Mouse (Mus musculus): ENCODE data around the gene Cdh15. TPM values are rescaled to one million over a fixed set of nuclear protein-coding genes. Genes with fewer than 3 reads are reported as not detected.

Cdh15 gene
- total RNA-seq (2015) (not detected in 2 replicates), total RNA-seq (2017) (not detected in 2 replicates)

DNA sequence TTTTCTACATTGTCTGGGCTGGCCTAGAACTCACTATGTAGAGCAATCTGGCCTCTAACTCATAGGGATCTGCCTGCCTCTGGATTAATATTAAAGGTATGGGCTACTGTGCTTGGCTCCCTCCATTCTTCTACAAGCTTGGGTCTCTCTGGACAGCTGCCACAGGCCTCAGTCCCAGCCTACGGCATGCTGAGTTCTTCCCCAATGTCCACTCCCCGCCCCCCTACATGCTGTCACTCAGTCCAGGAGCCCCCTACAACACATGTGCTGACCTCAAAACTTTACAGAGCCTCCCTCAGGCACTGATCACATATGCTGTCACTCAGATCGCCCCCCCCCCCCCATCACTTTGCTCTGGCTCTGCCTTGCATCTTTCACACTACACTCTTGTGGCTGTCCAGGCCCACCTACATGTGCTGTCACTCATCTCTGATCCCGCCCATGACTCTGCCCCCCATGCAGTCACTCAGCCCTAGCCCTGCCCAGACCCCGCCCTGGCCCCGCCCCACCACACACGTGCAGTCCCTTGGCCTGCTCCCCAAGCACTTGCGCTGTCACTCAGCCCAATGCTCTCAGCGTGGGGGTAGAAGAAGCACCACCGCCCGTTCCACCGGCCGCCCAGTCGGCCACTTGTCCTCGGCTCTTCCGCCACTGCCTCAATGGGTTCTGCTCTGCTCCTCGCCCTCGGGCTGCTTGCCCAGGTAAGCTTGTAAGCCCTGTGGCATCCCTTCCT, at the start of gene Cdh15:
TSS of gene Cdh15 (plus strand) at position 138 of the 733 bp plus-strand sequence.
- 0 out of 2 replicates have a peak, but pooled peaks have one; percentile 38 for ATAC-seq (ENCODE audit: poor library complexity, severe bottlenecking)

- no peak for ATAC-seq (ENCODE audit: poor library complexity, severe bottlenecking)
These were observed 43.6 kb upstream of the Cdh15 start for GRCm38 (mm10) chr8:122803906-122804761.

- ATAC-seq (ENCODE audit: poor library complexity, severe bottlenecking), result no peak
These were observed 42.4 kb upstream of the Cdh15 start for GRCm38 (mm10) chr8:122805349-122805748.

DNA sequence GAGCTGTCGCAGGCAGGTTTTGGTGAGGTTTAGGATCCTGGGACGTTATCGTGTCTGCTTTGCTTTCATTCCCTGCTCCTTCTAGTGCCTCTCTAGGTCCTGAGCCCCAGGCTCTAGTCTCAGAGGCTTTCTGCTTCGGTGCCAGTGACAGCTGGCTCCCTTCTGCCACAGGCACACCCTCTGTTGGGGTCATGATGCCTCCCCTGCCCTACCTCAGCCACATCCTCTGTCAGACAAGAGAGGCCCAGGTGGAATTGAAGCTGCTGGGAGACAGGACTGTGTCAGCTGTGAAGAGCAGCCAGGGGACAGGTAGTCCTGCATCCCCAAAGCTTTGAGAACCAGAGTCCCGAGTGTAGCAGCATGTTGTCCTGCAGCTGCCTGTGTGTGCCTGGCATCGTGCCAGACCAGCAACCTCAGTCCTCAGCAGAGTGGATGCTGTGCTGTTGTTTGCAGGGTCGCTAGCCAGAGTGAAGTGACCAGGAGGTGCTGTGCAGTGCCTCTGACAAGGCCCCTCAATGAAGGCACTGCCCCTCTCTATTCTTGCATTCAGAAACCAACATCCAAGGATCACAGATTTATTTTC, 40.7 kb upstream of the Cdh15 start:
- no peak for ATAC-seq (ENCODE audit: poor library complexity, severe bottlenecking)

DNA sequence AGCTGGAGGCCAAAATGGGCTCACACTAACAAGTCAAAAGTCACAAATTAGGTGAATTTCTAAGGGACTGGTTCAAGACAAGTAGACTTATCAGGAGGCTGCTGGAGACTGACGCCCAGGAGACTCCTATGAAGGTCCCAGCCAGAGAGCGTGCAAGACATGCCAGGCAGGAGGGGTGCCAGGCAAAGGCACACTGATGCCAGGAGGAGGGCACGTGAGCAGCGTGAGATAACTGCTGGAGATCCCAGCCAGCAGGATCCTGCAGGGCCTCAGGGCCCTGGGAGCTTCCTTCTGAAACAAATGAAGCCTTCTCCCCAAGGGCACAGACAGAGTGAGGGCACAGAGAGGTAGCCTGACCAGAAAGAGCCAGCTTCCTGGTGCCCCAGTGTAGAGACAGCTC, 39.9 kb upstream of the Cdh15 start:
- no peak for ATAC-seq (ENCODE audit: poor library complexity, severe bottlenecking)

GRCm38 (mm10) chr8:122810376-122810775, 37.4 kb upstream of the Cdh15 start:
- ATAC-seq (ENCODE audit: poor library complexity, severe bottlenecking), result no peak

- ATAC-seq (ENCODE audit: poor library complexity, severe bottlenecking), result no peak
These were observed 35.8 kb upstream of the Cdh15 start for GRCm38 (mm10) chr8:122811870-122812494.

DNA sequence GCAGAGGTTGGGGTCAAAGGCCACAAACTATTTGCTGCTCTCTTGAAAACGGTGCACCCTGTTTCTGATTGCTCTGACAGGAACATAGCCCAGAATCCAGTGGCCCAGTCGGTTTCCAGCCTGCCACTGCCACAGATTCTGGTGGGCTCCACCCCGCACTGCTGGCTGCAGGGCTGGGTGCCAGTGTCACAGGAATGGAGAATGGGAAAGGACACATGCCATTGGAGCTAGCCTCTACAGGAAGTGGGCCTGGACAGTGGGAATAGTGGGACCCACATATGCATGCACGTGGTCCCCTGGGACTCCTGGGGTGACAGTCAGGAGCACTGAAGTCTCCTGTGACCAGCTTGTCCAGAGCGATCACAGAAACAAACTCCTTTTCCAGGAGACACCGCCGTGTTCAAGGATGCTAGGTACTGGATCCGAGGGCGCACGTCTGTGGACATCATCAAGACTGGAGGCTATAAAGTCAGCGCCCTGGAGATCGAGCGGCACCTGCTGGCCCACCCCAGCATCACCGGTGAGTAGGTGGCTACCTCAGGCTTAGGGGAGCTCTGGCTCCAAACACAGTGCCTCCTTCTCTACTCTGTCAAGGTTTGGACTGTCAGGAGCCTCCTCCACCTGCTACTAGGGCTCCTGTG, 35.0 kb upstream of the Cdh15 start:
- no peak for ATAC-seq (ENCODE audit: poor library complexity, severe bottlenecking)

DNA sequence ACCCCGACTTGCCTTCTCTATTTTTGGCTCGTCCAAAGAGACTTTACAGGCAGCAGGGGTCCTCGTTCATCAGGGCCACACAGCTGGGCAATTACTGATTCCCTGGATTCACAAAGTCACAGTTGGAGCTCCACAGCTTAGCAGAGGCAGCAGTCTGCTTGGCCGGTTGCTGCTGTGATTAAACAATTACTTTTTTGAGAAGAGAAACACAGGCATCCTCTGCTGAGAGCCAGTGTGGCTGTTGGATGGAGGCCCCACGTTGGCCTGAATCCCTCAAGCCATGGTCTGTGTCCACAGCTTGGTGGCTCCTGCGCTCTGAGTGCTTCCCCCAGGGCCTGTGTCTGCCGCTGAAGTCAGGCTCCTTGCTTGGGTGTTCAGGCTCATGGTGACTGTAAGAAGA, 33.2 kb upstream of the Cdh15 start:
- no peak for ATAC-seq (ENCODE audit: poor library complexity, severe bottlenecking)

- ATAC-seq (ENCODE audit: poor library complexity, severe bottlenecking), result no peak
These were observed 30.8 kb upstream of the Cdh15 start for GRCm38 (mm10) chr8:122816965-122817364.

DNA sequence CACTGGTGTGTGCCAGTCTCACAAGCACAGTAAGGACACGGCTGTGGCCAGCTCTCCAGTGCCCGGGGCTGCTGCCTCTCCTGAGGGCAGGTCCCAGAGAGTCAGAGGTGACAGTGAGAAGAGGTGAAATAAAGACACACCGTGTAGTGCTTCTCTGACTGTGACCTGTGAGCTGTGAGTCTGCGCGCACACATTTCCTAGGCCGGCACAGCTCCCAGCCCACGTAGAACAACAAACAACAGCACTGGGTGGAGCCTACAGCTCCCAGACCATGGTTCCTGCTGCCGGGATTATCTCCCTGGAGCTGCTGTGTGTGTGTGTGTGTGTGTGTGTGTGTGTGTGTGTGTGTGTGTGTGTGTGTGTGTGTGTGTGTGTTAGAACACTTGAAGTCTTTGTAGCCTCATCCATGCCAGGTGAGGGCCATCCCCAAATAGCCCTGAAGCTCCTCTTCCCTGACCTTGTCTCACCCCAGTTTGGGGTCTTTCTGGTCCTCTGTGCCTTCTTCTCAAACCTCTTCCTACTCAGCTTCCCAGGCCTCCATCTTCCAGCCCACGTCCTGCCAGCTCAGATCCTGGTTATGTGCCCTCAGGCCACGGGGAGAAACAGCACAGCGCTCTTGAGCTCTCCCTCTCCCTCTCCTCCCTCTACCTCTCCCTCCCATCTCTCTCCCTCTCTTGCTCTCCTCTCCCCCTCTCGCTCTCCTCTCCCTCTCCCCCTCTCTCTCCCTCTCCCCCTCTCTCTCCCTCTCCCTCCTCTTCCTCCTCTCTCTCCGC, 29.9 kb upstream of the Cdh15 start:
- no peak for ATAC-seq (ENCODE audit: poor library complexity, severe bottlenecking)

GRCm38 (mm10) chr8:122819776-122820175, 28.0 kb upstream of the Cdh15 start:
- no peak for ATAC-seq (ENCODE audit: poor library complexity, severe bottlenecking)

- no peak for ATAC-seq (ENCODE audit: poor library complexity, severe bottlenecking)
These were observed 23.2 kb upstream of the Cdh15 start for GRCm38 (mm10) chr8:122824571-122824970.

GRCm38 (mm10) chr8:122824986-122825385, 22.8 kb upstream of the Cdh15 start:
- ATAC-seq (ENCODE audit: poor library complexity, severe bottlenecking), result no peak

DNA sequence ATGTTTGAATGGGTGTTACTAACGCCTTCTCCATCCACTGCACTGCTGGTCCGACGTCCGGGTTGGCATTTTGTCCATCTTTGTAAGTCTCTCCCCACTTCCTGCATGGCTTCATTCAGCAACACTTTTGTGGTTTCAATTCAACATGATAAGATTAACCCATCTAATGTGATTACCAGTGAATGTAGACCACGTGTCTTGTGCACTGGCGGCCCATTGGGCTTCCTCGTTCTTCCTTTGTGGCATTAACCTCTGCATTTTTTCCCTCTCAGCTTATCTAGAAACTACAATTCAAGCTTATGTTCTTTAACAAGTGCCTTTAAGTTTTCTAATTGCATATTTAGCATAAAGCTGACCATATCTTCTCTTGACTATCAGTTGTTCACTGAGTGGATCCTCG, 22.4 kb upstream of the Cdh15 start:
- peak; percentile 50 for ATAC-seq (ENCODE audit: poor library complexity, severe bottlenecking)

DNA sequence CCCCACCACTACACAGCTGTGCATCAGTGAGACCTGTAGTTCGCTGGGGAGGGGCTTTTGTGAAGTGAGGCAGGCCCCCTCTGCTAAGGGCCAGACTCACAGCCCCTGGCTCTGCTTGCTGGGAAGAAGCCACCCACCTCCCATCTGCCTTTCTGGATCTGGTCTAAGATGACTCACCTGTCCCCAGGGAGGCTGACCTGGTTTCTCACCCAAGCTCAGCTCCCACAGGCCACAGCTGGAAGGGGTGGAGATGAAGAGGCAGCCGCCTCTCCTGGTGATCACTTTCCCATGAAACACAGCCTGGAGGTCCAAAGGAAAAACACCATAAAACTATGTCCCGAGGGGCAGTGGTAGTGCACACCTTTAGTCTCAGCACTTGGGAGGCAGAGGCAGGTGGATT, 18.4 kb upstream of the Cdh15 start:
- no peak for ATAC-seq (ENCODE audit: poor library complexity, severe bottlenecking)

- ATAC-seq (ENCODE audit: poor library complexity, severe bottlenecking), result peak; percentile 97
These were observed 17.3 kb upstream of the Cdh15 start for GRCm38 (mm10) chr8:122830349-122831061.

DNA sequence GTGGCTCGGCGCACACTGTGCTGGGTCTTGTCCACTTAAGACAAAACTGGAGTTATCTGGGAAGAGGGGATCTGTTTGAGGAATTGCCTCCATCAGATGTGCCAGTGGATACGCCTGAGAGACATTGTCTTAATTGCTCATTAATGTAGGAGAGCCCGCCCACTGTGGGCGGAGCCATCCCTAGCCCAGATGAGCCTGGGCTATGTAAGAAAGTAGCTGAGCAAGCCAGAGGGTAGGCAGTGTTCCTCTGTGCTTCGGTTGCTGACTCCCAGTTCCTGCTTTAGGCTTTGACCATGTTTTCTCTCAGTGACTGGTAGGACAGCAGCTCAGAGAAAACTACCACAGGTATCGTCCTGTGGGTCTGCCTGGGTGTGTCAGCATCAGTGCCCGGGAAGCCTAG, 13.3 kb upstream of the Cdh15 start:
- ATAC-seq (ENCODE audit: poor library complexity, severe bottlenecking), result no peak

DNA sequence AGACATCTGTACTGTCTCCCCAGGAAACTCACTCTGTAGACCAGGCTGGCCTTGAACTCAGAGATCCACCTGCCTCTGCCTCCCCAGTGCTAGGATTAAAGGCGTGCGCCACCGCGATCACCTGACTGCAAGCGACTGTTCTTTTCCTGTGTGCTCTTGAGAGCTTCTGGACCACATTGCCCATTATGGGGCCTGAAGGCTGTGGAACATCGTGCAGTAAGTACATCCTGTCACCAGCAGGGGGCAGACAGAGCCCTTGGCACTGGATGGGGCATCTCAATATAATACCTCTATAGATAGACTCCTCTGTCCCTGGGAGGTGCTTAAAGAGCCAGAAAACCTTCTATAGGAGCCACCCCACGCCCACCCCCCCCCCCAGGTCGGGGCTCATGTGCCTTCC, 12.8 kb upstream of the Cdh15 start:
- ATAC-seq (ENCODE audit: poor library complexity, severe bottlenecking), result peak; percentile 81

Data from megakaryocyte, adult 5-6 weeks (primary cell).